Mouse (Mus musculus): Measurements from ENCODE around the gene Olfr1156. TPM values are rescaled to one million over a fixed set of nuclear protein-coding genes. Genes with fewer than 3 reads are reported as not detected.

Gene Olfr1156
- not detected in 2 replicates for polyA plus RNA-seq (2011; ENCODE audit: insufficient read depth, insufficient read length, low replicate concordance, missing spikeins)

DNA sequence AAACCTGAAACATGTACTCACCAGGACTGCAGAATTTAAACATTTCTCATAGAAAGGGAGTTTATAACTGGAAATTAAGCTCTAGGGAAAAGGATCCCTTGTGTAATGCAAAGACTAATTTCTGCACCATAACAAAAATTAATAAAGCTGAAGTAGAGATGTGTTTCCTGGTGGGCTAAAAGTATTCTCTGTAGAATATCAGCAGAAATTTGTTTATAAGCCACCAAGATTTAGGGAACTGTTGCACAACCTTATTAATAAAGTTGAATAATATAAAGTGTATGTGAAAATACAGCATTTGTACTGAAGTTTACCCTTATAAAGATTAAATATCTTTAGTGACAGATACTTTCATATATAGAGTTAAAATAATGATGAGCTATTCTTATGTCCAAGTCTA, at the start of gene Olfr1156:
TSS of gene Olfr1156 (minus strand) at position 101 of the 400 bp plus-strand sequence.
- no peak for TF ChIP-seq POLR2A (IDR thresholded peaks at IDR 0.05; ENCODE audit: borderline replicate concordance, control insufficient read depth, low read depth, low read length)
- TF ChIP-seq CTCF (IDR thresholded peaks at IDR 0.05; ENCODE audit: control insufficient read depth, insufficient read depth, low read length) = no peak
- H3K4me1 ChIP-seq (ENCODE audit: control insufficient read depth, insufficient read depth, low read length) = no peaks in the 10 kb centered on the region
- H3K27ac ChIP-seq (ENCODE audit: control insufficient read depth, insufficient read depth, low read depth, low read length, poor library complexity) = no peak within 1 kb of the TSS
- H3K4me3 ChIP-seq (replicated peaks; ENCODE audit: control insufficient read depth, low read depth, low read length) = no peak within 1 kb of the TSS

DNA sequence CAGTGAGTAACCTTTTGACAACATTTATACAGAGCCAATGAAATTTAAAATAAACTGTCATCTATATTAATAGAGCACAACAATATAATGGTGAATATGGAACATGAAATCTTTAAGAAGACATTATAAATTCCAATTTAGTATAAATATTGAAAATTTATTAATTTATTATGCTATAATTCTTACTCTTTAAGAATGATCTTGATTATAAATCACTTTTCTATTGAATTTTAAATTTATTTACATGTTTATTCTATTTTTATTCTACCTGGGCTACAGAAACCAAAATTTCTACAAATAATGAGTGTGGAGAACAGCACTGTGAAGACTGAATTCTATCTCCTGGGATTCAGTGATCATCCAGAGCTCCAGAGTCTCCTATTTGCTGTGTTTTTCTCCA, 36.9 kb upstream of the Olfr1156 start, which contains the start of gene Olfr1158:
TSS of gene Olfr1158 (plus strand) at position 301 of the 400 bp plus-strand sequence.
- TF ChIP-seq CTCF (IDR thresholded peaks at IDR 0.05; ENCODE audit: control insufficient read depth, insufficient read depth, low read length) (no peak), POLR2A (IDR thresholded peaks at IDR 0.05; ENCODE audit: borderline replicate concordance, control insufficient read depth, low read depth, low read length) (no peak)
- Histone ChIP-seq H3K4me1 (ENCODE audit: control insufficient read depth, insufficient read depth, low read length) (no peaks in the 10 kb centered on the region), H3K4me3 (replicated peaks; ENCODE audit: control insufficient read depth, low read depth, low read length) (no peak within 1 kb of the TSS), H3K27ac (ENCODE audit: control insufficient read depth, insufficient read depth, low read depth, low read length, poor library complexity) (no peak within 1 kb of the TSS)

DNA sequence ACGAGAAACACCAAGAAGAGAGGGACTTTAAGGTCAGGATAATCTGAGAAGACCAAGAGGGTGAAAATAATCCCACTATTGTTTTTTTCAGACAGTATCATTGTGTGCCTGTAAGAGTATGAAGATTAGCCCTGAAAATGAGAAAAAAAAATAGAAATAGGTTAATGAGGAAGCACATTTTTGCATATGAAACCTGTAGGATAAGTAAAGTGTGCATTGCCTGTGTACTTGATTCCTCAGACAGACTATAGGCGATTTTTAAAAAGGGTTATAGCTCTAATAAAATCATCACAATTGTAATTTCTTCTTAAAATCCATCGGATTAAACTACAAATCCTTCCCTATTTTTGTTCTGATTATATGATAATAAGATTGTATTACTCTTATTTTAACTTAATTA, 21.7 kb upstream of the Olfr1156 start, which contains the start of gene Olfr74:
TSS of gene Olfr74 (minus strand) at position 101 of the 400 bp plus-strand sequence.
- TF ChIP-seq POLR2A (IDR thresholded peaks at IDR 0.05; ENCODE audit: borderline replicate concordance, control insufficient read depth, low read depth, low read length) (no peak), CTCF (IDR thresholded peaks at IDR 0.05; ENCODE audit: control insufficient read depth, insufficient read depth, low read length) (no peak)
- H3K4me1 ChIP-seq (ENCODE audit: control insufficient read depth, insufficient read depth, low read length) = no peaks in the 10 kb centered on the region
- 62% methylated on average over 3 of the region's 3 CpGs for WGBS
- H3K4me3 ChIP-seq (replicated peaks; ENCODE audit: control insufficient read depth, low read depth, low read length) = no peak within 1 kb of the TSS
- no peak within 1 kb of the TSS for H3K27ac ChIP-seq (ENCODE audit: control insufficient read depth, insufficient read depth, low read depth, low read length, poor library complexity)

GRCm38 (mm10) chr2:87968199-87968598, 15.3 kb upstream of the Olfr1156 start, which contains the start of gene Olfr1157:
Olfr1157 (minus strand) TSS chr2:87968299.
- Histone ChIP-seq H3K4me1 (ENCODE audit: control insufficient read depth, insufficient read depth, low read length) (no peaks in the 10 kb centered on the region), H3K27ac (ENCODE audit: control insufficient read depth, insufficient read depth, low read depth, low read length, poor library complexity) (no peak within 1 kb of the TSS), H3K4me3 (replicated peaks; ENCODE audit: control insufficient read depth, low read depth, low read length) (no peak within 1 kb of the TSS)
- TF ChIP-seq CTCF (IDR thresholded peaks at IDR 0.05; ENCODE audit: control insufficient read depth, insufficient read depth, low read length) (no peak), POLR2A (IDR thresholded peaks at IDR 0.05; ENCODE audit: borderline replicate concordance, control insufficient read depth, low read depth, low read length) (no peak)
- 88% methylated on average over 4 of the region's 4 CpGs for WGBS

DNA sequence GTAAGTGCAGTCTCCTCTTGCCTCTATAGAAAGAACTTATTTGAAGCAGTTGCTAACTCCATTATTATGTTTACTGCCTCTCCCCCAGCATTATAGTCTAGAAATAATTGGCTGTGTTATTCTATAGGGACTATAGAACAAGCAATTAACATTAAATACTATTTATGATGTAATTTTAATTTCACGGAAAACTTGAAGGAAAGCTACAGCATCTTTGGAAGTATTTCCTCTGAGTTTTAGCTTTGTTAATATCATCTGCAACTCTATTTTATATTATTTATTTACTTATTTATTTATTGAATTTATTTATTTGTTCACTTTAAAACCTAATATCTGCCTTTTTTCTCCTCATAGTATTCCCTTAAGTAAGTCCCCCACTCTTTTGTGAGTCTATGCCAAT, 7.9 kb downstream of the Olfr1156 start, which contains the start of gene Olfr1155:
TSS of gene Olfr1155 (minus strand) at position 101 of the 400 bp plus-strand sequence.
- WGBS = 86% methylated on average over 1 of the region's 1 CpGs
- no peaks in the 10 kb centered on the region for H3K4me1 ChIP-seq (ENCODE audit: control insufficient read depth, insufficient read depth, low read length)
- TF ChIP-seq POLR2A (IDR thresholded peaks at IDR 0.05; ENCODE audit: borderline replicate concordance, control insufficient read depth, low read depth, low read length) = no peak
- no peak for TF ChIP-seq CTCF (IDR thresholded peaks at IDR 0.05; ENCODE audit: control insufficient read depth, insufficient read depth, low read length)

DNA sequence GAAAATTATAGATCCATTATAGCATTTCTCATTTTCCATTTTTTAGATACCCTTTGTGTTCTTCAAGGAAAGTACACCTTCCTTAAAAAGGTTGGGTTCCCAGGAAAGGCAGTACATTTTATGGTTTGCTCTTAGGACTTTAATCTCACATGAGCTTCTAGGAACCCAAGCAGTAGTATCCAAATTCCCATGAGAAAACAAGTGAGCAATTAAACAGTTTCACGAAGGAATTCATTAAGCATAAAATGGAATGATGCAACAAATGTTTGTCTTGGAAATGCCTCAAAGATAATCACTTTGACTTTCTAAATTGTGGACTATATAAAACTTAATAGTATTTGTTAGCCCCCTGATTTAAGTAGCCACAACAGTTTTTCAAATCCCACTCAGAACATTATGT, 47.8 kb downstream of the Olfr1156 start, which contains the start of gene Olfr1154:
TSS of gene Olfr1154 (minus strand) at position 101 of the 400 bp plus-strand sequence.
- WGBS = 95% methylated on average over 1 of the region's 1 CpGs
- no peak within 1 kb of the TSS for H3K4me3 ChIP-seq (replicated peaks; ENCODE audit: control insufficient read depth, low read depth, low read length)
- H3K4me1 ChIP-seq (ENCODE audit: control insufficient read depth, insufficient read depth, low read length) = no peaks in the 10 kb centered on the region
- TF ChIP-seq CTCF (IDR thresholded peaks at IDR 0.05; ENCODE audit: control insufficient read depth, insufficient read depth, low read length) (no peak), POLR2A (IDR thresholded peaks at IDR 0.05; ENCODE audit: borderline replicate concordance, control insufficient read depth, low read depth, low read length) (no peak)
- no peak within 1 kb of the TSS for H3K27ac ChIP-seq (ENCODE audit: control insufficient read depth, insufficient read depth, low read depth, low read length, poor library complexity)

More for the DNA sequence above, 7.9 kb downstream of the Olfr1156 start, which contains the start of gene Olfr1155:
- Histone ChIP-seq H3K27ac (ENCODE audit: control insufficient read depth, insufficient read depth, low read depth, low read length, poor library complexity) (no peak within 1 kb of the TSS), H3K4me3 (replicated peaks; ENCODE audit: control insufficient read depth, low read depth, low read length) (no peak within 1 kb of the TSS)

Other genes starting within 250 kb of the Olfr1156 start
- not detected in 2 replicates for gene Olfr1137, start 239.9 kb downstream of the Olfr1156 start, polyA plus RNA-seq (2011; ENCODE audit: insufficient read depth, insufficient read length, low replicate concordance, missing spikeins)
- not detected in 2 replicates for gene Olfr1138, start 213.1 kb downstream of the Olfr1156 start, polyA plus RNA-seq (2011; ENCODE audit: insufficient read depth, insufficient read length, low replicate concordance, missing spikeins)
- gene Olfr1140, start 209.3 kb downstream of the Olfr1156 start, polyA plus RNA-seq (2011; ENCODE audit: insufficient read depth, insufficient read length, low replicate concordance, missing spikeins) = not detected in 2 replicates
- gene Olfr1141, start 199.1 kb downstream of the Olfr1156 start, polyA plus RNA-seq (2011; ENCODE audit: insufficient read depth, insufficient read length, low replicate concordance, missing spikeins) = not detected in 2 replicates
- not detected in 2 replicates for gene Olfr152, start 173.6 kb downstream of the Olfr1156 start, polyA plus RNA-seq (2011; ENCODE audit: insufficient read depth, insufficient read length, low replicate concordance, missing spikeins)
- not detected in 2 replicates for gene Olfr1143, start 152.5 kb downstream of the Olfr1156 start, polyA plus RNA-seq (2011; ENCODE audit: insufficient read depth, insufficient read length, low replicate concordance, missing spikeins)
- gene Olfr1145, start 143.3 kb downstream of the Olfr1156 start, polyA plus RNA-seq (2011; ENCODE audit: insufficient read depth, insufficient read length, low replicate concordance, missing spikeins) = not detected in 2 replicates
- not detected in 2 replicates for gene Olfr1148, start 122.6 kb downstream of the Olfr1156 start, polyA plus RNA-seq (2011; ENCODE audit: insufficient read depth, insufficient read length, low replicate concordance, missing spikeins)
- not detected in 2 replicates for gene Olfr1150-ps1, start 109.1 kb downstream of the Olfr1156 start, polyA plus RNA-seq (2011; ENCODE audit: insufficient read depth, insufficient read length, low replicate concordance, missing spikeins)
- gene Olfr1151, start 97.2 kb downstream of the Olfr1156 start, polyA plus RNA-seq (2011; ENCODE audit: insufficient read depth, insufficient read length, low replicate concordance, missing spikeins) = not detected in 2 replicates
- gene Olfr1152, start 86.6 kb downstream of the Olfr1156 start, polyA plus RNA-seq (2011; ENCODE audit: insufficient read depth, insufficient read length, low replicate concordance, missing spikeins) = 0.54 and 1.6 TPM in 2 replicates
- not detected in 2 replicates for gene Olfr1153, start 58.1 kb downstream of the Olfr1156 start, polyA plus RNA-seq (2011; ENCODE audit: insufficient read depth, insufficient read length, low replicate concordance, missing spikeins)
- not detected in 2 replicates for gene Olfr1154, start 47.9 kb downstream of the Olfr1156 start, polyA plus RNA-seq (2011; ENCODE audit: insufficient read depth, insufficient read length, low replicate concordance, missing spikeins)
- gene Olfr1155, start 8.0 kb downstream of the Olfr1156 start, polyA plus RNA-seq (2011; ENCODE audit: insufficient read depth, insufficient read length, low replicate concordance, missing spikeins) = not detected in 2 replicates
- gene Olfr1157, start 15.2 kb upstream of the Olfr1156 start, polyA plus RNA-seq (2011; ENCODE audit: insufficient read depth, insufficient read length, low replicate concordance, missing spikeins) = not detected in 2 replicates
- gene Olfr74, start 21.6 kb upstream of the Olfr1156 start, polyA plus RNA-seq (2011; ENCODE audit: insufficient read depth, insufficient read length, low replicate concordance, missing spikeins) = not detected in 2 replicates
- not detected in 2 replicates for gene Olfr1158, start 37.0 kb upstream of the Olfr1156 start, polyA plus RNA-seq (2011; ENCODE audit: insufficient read depth, insufficient read length, low replicate concordance, missing spikeins)
- gene Olfr1160, start 55.2 kb upstream of the Olfr1156 start, polyA plus RNA-seq (2011; ENCODE audit: insufficient read depth, insufficient read length, low replicate concordance, missing spikeins) = not detected in 2 replicates
- gene Olfr1161, start 69.7 kb upstream of the Olfr1156 start, polyA plus RNA-seq (2011; ENCODE audit: insufficient read depth, insufficient read length, low replicate concordance, missing spikeins) = not detected in 2 replicates
- not detected in 2 replicates for gene Olfr73, start 84.6 kb upstream of the Olfr1156 start, polyA plus RNA-seq (2011; ENCODE audit: insufficient read depth, insufficient read length, low replicate concordance, missing spikeins)
- 0.34 and 0.92 TPM in 2 replicates for gene Olfr1162, start 98.0 kb upstream of the Olfr1156 start, polyA plus RNA-seq (2011; ENCODE audit: insufficient read depth, insufficient read length, low replicate concordance, missing spikeins)
- gene Olfr1163, start 118.7 kb upstream of the Olfr1156 start, polyA plus RNA-seq (2011; ENCODE audit: insufficient read depth, insufficient read length, low replicate concordance, missing spikeins) = not detected in 2 replicates
- not detected in 2 replicates for gene Olfr1164, start 140.9 kb upstream of the Olfr1156 start, polyA plus RNA-seq (2011; ENCODE audit: insufficient read depth, insufficient read length, low replicate concordance, missing spikeins)
- not detected in 2 replicates for gene Olfr1166, start 175.2 kb upstream of the Olfr1156 start, polyA plus RNA-seq (2011; ENCODE audit: insufficient read depth, insufficient read length, low replicate concordance, missing spikeins)
- not detected in 2 replicates for gene Olfr1167, start 202.1 kb upstream of the Olfr1156 start, polyA plus RNA-seq (2011; ENCODE audit: insufficient read depth, insufficient read length, low replicate concordance, missing spikeins)
- gene Olfr1168, start 228.8 kb upstream of the Olfr1156 start, polyA plus RNA-seq (2011; ENCODE audit: insufficient read depth, insufficient read length, low replicate concordance, missing spikeins) = not detected in 2 replicates

Measured in bone marrow, adult 2 months (tissue).